18 mouse cellular contexts compared by ENCODE assay signal in the genomic region with DNA sequence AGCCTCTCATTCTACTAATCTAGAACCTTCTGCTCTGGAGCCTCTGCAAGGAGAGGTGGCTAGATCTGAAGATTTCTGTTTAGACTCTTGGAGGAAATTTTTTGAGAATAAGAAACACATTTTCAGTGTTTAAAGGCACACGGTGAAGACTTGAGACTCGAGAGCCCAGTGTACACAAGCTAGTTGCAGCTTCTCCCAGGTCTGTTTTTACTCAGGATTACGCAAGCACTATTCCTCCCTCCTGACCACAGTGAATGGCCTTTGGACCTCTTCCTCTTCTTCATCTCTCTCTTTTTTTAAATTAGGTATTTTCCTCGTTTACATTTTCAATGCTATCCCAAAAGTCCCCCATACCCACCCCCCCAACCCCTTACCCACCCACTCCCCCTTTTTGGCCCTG.
"Had no signal": no experiment of that assay in that cellular context is flagged by ENCODE, and none has a peak within 500 bp of the region (broad histone marks: within the 10 kb centered on the region; RNA-seq: fewer than 3 reads in every experiment).

No protein-coding gene starts in this region.

- ATAC-seq: midbrain, embryonic 16.5 days had no signal

- H3K4me2 ChIP-seq: lung, embryonic 14.5 days; midbrain, embryonic 12.5 days; neural tube, embryonic 13.5 days; neural tube, embryonic 15.5 days; stomach, embryonic 15.5 days had no signal

- H3K9me3 ChIP-seq: midbrain, embryonic 10.5 days; midbrain, embryonic 12.5 days; neural tube, embryonic 13.5 days; neural tube, embryonic 15.5 days; stomach, embryonic 15.5 days had no signal

- H3K9ac ChIP-seq: lung, embryonic 14.5 days; midbrain, embryonic 12.5 days; neural tube, embryonic 13.5 days; neural tube, embryonic 15.5 days; stomach, embryonic 15.5 days had no signal

- H3K27me3 ChIP-seq: midbrain, embryonic 12.5 days; neural tube, embryonic 13.5 days; neural tube, embryonic 15.5 days; stomach, embryonic 15.5 days had no signal

- H3K4me3 ChIP-seq: midbrain, embryonic 10.5 days; midbrain, embryonic 12.5 days; myocyte; neural tube, embryonic 13.5 days; neural tube, embryonic 15.5 days; stomach, embryonic 15.5 days had no signal

- DNase-seq: lung, adult 18-20 months; lung, embryonic 14.5 days; lung, postnatal 10 days; lung, postnatal 4 days; midbrain, embryonic 14.5 days; retina, postnatal 1 day; right cerebral cortex, postnatal 14 days; thymus, adult 2 months; thymus, postnatal 25 days; thymus, postnatal 4 days had no signal

- H3K4me1 ChIP-seq: midbrain, embryonic 12.5 days; neural tube, embryonic 13.5 days; neural tube, embryonic 15.5 days; stomach, embryonic 15.5 days had no signal

- H3K27ac ChIP-seq: midbrain, embryonic 10.5 days; midbrain, embryonic 12.5 days; neural tube, embryonic 13.5 days; neural tube, embryonic 15.5 days; stomach, embryonic 15.5 days; stomach, postnatal 0 days had no signal

- H3K36me3 ChIP-seq: midbrain, embryonic 10.5 days; midbrain, embryonic 12.5 days; neural tube, embryonic 13.5 days; neural tube, embryonic 15.5 days; stomach, embryonic 15.5 days had no signal
